Mouse (Mus musculus) CD4-positive naive resting alpha-beta T cell, adult 57 days (primary cell): ENCODE results near the gene Nktr. TPM values are rescaled to one million over a fixed set of nuclear protein-coding genes. Genes with fewer than 3 reads are reported as not detected.

Source experiments
- total RNA-seq: library from RNA; stranded (reverse); gene quantifications from one replicate; pipeline ENCODE4 v1.2.4, GENCODE M21; 2023

The Nktr gene
- total RNA-seq: 246 TPM

DNA sequence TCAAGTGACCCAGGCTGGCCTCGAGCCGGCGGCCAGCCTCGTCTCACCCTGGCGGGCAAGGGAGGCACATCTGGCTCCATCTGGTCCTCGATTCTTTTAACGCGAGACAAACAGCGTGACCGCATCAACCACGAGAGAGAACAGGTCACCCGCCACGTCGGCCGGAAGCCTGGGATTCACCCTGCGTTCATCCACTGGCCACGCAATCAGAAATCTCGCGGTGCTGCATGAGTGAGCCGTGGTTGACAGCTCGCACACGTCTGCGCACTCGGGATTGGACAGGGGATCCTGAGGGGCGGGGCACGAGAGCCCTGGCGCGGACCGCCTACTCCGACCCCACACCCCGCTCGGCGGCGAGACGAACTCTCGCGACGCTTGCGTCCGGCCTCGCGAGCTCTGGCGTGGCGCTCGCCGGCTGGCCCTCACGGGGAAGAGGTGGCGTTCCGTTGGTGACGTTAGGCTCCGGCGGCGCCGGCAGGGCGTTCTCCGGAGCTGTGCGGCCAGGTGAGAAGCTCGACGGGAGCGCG is at the start of gene Nktr:
TSS of gene Nktr (plus strand) at position 378 of the 527 bp plus-strand sequence.

DNA sequence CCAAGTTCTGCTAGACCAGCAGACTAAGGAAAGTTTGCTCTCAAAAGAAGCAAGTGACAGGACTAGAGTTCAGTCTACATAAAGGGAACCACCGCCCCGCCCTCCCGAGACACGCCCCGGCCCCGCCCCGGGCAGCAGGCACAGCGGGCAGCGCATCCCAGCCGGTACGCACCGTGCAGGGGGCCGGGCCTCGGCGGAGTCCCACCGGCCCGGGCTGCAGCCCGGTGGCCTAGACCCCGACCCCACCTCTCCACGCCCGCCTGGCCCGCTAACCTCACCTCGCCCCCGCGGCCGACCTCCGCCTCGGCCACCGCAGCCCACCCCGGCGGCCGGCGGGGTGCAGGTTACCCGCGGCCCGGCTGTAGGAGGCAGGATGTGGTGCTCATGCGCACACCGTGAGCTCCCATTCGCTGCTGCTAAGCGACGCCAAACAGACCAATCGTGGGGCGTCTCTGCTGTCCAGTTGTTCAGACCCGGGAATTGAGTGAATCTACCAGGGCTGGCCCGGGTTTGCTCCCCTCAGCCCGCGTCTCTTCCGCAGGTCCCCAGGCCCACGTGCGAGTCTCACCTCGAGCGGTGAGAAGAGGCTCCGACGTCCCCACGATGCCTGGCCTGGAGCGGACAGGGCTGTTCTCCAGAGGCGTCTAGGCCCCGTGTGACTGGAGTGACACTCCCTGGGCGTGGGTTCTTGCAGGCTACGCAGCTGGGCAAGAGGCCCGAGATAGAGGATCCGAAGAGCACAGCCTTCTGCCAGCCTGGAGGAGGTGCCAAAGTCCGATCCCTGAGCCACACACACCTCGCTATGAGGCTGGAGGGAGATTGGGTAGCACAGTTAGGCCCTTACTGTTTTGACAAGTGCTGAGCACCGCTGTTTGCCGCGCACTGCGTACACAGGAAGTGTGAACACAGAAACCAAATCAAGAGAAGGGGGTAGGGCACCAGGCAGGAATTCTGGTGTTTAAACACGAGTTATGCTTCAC is 14.0 kb upstream of the Nktr start, which contains the start of gene Sec22c:
TSS of gene Sec22c (minus strand) at position 845 of the 980 bp plus-strand sequence.

DNA sequence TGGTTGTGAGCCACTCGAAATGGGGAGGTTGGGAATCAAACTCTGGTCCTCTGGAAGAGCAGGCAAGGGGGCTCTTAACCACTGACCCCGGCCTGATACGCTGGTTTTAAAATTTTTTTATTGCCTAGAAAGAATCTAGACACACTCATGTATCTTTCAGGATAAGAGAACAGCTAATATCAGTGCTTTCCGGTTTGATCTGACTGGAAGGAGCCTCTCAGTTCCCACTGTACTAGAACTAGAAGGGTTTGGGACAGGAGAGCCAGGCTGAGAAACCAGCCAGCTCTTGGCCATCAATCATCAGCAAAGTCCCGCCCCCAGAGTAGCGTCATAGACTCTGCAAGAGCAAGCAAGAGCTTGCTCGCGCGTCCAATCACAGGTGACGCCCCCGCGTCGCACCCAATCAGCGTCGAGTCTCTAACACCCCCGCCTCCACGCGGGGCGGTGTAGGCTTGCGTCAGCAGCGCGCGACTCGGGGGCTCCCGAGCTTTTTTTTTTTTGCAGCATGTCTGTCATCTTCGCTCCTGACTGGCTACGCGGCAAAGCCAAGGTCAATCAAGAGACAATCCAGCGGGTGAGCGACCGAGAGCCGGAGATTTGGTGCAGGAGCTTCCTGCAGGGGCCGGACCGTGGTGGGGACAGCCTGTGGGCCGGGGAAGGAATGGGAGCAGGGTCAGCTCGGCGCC is 8.9 kb upstream of the Nktr start, which contains the start of gene Ss18l2:
TSS of gene Ss18l2 (plus strand) at position 432 of the 686 bp plus-strand sequence.

DNA sequence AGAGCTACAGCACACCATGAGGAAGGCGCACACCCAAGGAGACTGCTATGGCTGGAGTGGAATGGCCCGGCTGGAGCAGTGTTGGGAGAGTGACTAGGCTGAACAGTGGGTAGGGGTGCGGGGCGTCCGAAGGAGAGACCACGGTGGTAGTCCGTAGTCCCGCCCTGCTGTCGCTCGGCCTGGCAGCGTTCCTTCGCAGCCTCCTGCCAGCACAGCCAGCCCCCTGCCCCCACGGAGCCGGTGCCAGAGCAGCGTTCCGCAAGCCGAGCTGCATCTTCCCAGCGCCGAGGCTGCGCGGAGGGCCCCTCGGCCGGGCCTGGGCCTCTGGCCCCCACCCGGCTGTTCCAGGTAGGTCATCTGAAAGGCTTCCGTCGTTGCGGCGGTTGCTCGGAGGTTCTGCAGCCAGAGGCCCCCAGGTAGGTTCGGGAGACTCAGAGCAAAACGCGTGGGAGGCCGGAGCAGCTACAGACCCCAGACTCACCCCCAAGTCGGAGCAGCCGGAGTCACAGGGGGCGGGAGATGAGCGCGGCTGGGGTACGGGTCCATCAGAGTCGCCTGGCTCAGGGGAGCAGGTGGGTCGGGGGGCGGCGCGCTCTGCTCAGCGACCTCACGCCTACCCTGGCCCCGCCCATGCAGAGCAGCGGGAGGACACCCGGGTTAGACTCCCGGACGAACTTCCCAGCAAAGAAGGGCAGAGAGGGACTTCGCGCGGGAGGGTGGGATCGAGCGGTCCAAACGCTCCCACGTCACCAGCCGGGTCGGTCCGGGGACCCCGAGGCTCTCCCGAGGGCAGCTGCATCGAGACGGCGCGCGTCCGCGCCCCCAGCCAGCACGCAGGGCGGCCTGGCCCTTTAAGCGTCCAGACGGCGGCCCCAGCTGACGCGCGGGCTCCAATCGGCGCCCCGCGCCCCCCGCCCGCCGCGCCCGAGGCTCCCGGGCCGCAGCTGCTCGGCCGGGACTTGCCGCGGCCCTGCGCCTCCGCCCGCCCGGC is 40.4 kb downstream of the Nktr start, which contains the start of gene Zfp651:
TSS of gene Zfp651 (plus strand) at position 240 of the 991 bp plus-strand sequence.

DNA sequence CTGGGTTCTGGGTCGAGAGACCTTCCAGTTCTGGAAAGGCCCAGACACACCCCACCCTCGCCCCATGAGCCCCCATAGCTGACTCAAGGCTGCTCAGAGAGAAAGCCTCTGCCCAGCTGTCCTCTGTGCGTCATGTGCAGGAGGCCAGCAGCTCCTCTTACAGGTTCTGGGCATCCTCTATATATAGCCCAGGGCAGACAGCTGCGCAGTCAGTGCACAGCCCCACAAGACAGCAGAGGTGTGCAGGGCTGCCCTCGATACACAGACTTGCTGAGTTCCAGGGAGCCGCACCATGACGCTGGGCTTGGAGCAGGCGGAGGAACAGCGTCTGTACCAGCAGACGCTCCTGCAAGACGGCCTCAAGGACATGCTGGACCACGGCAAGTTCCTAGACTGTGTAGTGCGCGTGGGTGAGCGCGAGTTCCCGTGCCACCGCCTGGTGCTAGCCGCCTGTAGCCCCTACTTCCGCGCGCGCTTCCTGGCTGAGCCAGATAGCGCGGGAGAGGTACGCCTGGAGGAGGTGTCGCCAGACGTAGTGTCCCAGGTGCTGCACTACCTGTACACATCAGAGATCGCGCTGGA is 58.6 kb downstream of the Nktr start, which contains the start of gene Klhl40:
TSS of gene Klhl40 (plus strand) at position 124 of the 582 bp plus-strand sequence.

DNA sequence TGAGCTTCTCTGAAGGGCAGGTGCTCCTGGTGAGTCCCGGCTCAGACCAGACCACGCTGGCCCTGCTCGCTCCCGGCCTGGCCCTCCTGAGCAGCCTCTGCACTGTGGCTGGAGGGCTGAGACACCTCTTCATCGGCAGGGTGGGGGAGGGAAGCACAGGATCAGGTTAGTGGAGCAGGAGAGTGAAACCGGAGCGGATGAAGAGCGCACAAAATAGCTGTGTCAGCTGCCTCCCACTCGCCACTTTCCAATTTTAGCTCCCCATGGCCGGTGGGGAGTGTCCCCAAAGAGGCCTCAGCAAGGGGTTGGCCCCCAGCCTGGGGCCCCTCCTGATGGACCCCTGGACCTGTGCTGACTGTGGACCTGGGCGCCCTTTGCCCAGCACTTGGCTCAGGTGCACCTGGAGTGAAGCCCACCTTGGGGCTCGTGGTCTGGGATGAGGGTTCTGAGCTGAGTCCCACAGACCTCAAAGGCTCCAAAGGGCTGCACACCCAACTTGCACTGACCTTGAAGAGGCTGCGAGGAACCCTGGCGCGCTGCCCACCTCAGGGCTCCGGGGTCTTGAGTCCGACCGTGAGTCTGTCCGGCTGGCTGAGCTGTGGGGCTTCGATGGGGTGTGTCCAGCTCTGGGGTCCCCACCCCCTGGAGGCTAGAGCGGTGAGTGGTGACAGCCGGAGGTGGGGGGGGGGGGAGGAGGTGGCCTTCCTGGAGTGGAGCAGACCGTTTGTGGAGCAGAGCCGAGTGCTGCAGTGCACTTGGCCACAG is 73.0 kb downstream of the Nktr start, which contains the start of gene Hhatl:
TSS of gene Hhatl (minus strand) at position 751 of the 765 bp plus-strand sequence.

Other genes starting within 250 kb of the Nktr start
- not detected for gene Cck, start 223.5 kb upstream of the Nktr start, total RNA-seq
- gene Lyzl4, start 77.1 kb upstream of the Nktr start, total RNA-seq: not detected
- 123 TPM for gene Vipr1, start 76.5 kb upstream of the Nktr start, total RNA-seq
- 41.9 TPM for gene Sec22c, start 13.7 kb upstream of the Nktr start, total RNA-seq
- gene Ss18l2, start 8.8 kb upstream of the Nktr start, total RNA-seq: 14.6 TPM
- gene Zfp651, start 40.2 kb downstream of the Nktr start, total RNA-seq: 1.3 TPM
- gene Klhl40, start 58.4 kb downstream of the Nktr start, total RNA-seq: not detected
- gene Hhatl, start 73.3 kb downstream of the Nktr start, total RNA-seq: not detected
- gene Ccdc13, start 120.3 kb downstream of the Nktr start, total RNA-seq: not detected
- 29.6 TPM for gene Higd1a, start 139.2 kb downstream of the Nktr start, total RNA-seq
- gene Ackr2, start 179.2 kb downstream of the Nktr start, total RNA-seq: 1.4 TPM
- not detected for gene Cyp8b1, start 197.1 kb downstream of the Nktr start, total RNA-seq
- gene Fam198a, start 231.8 kb downstream of the Nktr start, total RNA-seq: 0.18 TPM